Mouse (Mus musculus): ENCODE results near the gene 4833427G06Rik.

GRCm38 (mm10) chr9:51070801-51071200, 31.1 kb downstream of the 4833427G06Rik start:
- TF ChIP-seq POLR2A (IDR thresholded peaks at IDR 0.05; ENCODE audit: low read depth, low read length), result no peak
- no peak for TF ChIP-seq CTCF (IDR thresholded peaks at IDR 0.05; ENCODE audit: extremely low read depth, insufficient read depth, insufficient read length, insufficient replicate concordance)

All from spleen, adult 2 months (tissue).